Mouse (Mus musculus) stomach, postnatal 0 days (tissue): ENCODE measurements around the gene Alyref2.

Experiments
- CTCF ChIP-seq: IDR thresholded peaks from 2 replicates; pipeline ENCODE4 v1.5.1; 2016; ENCODE audit warnings: antibody characterized with exemption, low read depth, mild to moderate bottlenecking, moderate library complexity
- EP300 ChIP-seq: optimal IDR thresholded peaks from 2 replicates; pipeline ENCODE3; 2016; ENCODE audit warnings: antibody characterized with exemption

GRCm38 (mm10) chr1:171501636-171502080 lies 1.6 kb upstream of the Alyref2 start:
- peak; percentile 81 for TF ChIP-seq CTCF
- TF ChIP-seq EP300: no peak
